Mouse (Mus musculus) olfactory bulb, adult 2 months (tissue): ENCODE data around the gene Gsx2. TPM values are rescaled to one million over a fixed set of nuclear protein-coding genes. Genes with fewer than 3 reads are reported as not detected.

Source experiments
- H3K27ac ChIP-seq: fragments of 200-500 bp; 2 replicates; pipeline ENCODE4 v1.5.1; 2012; ENCODE audit warnings: low read depth, low read length; ENCODE audit not compliant: insufficient read depth
- H3K4me1 ChIP-seq: fragments of 200-500 bp; 2 replicates; pipeline ENCODE4 v1.6.1; 2012; ENCODE audit warnings: low read length; ENCODE audit not compliant: control insufficient read depth, insufficient read depth
- H3K4me3 ChIP-seq: fragments of 200-500 bp; 2 replicates; pipeline ENCODE4 v1.5.1; 2012; ENCODE audit warnings: mild to moderate bottlenecking, low read depth, low read length, moderate library complexity; ENCODE audit not compliant: insufficient read depth
- CTCF ChIP-seq: fragments of 200-500 bp; IDR thresholded peaks from 2 replicates; pipeline ENCODE4 v1.5.1; 2012; ENCODE audit warnings: low read depth, mild to moderate bottlenecking, low read length, moderate library complexity; ENCODE audit not compliant: insufficient read depth
- POLR2A ChIP-seq: fragments of 200-500 bp; IDR thresholded peaks from 2 replicates; pipeline ENCODE4 v1.6.1; 2012; ENCODE audit warnings: mild to moderate bottlenecking, low read depth, low read length, moderate library complexity; ENCODE audit not compliant: insufficient read depth
- WGBS: fragments of 180-500 bp; shearing (Covaris S2); methylation state at CpG from one replicate; pipeline ENCODE4 v1.1.7; 2018; 5-methylcytosine and 5-hydroxymethylcytosine counted together
- polyA plus RNA-seq: library from polyadenylated mRNA; stranded (reverse); fragments of >200 nt; gene quantifications from 2 replicates; pipeline ENCODE4 v1.2.4, GENCODE M21; 2012; ENCODE audit warnings: low replicate concordance; ENCODE audit not compliant: missing spikeins, insufficient read depth, insufficient read length

The Gsx2 gene
- polyA plus RNA-seq, 1 experiment, result not detected

- Histone ChIP-seq H3K27ac (no peak overlapping the region), H3K4me1 (no peaks in the 10 kb centered on the region; the same call in 1 of the 2 replicates), H3K4me3 (no peak overlapping the region)
- no peak for TF ChIP-seq POLR2A
- 14% methylated on average over 17 of the region's 17 CpGs for WGBS
Observed at GRCm38 (mm10) chr5:75085521-75085875, 10.1 kb downstream of the Gsx2 start.

- Histone ChIP-seq H3K27ac (no peak overlapping the region), H3K4me3 (no peak overlapping the region), H3K4me1 (no peaks in the 10 kb centered on the region; the same call in 1 of the 2 replicates)
- TF ChIP-seq CTCF (no peak), POLR2A (no peak)
- WGBS, result 72% methylated on average over 4 of the region's 4 CpGs
Observed at GRCm38 (mm10) chr5:75085906-75086305, 10.5 kb downstream of the Gsx2 start.

GRCm38 (mm10) chr5:75106511-75106910 lies 31.1 kb downstream of the Gsx2 start:
- no peak for TF ChIP-seq POLR2A
- no peak for TF ChIP-seq CTCF
- H3K27ac ChIP-seq, result no peak overlapping the region
- no peak overlapping the region for H3K4me3 ChIP-seq
- WGBS, result 84% methylated on average over 3 of the region's 3 CpGs
- H3K4me1 ChIP-seq, result no peaks in the 10 kb centered on the region

GRCm38 (mm10) chr5:75109368-75109767 lies 34.0 kb downstream of the Gsx2 start:
- WGBS, result 78% methylated on average over 5 of the region's 5 CpGs

GRCm38 (mm10) chr5:75111781-75112180 lies 36.4 kb downstream of the Gsx2 start:
- 76% methylated on average over 5 of the region's 5 CpGs for WGBS
- H3K4me3 ChIP-seq, result no peak overlapping the region
- TF ChIP-seq POLR2A (no peak), CTCF (no peak)
- peaks cover 3% of the 10 kb centered on the region; the same call in 1 of the 2 replicates for H3K4me1 ChIP-seq
- no peak overlapping the region for H3K27ac ChIP-seq

More at GRCm38 (mm10) chr5:75109368-75109767, 34.0 kb downstream of the Gsx2 start:
- Histone ChIP-seq H3K27ac (no peak overlapping the region), H3K4me1 (no peaks in the 10 kb centered on the region), H3K4me3 (no peak overlapping the region)
- TF ChIP-seq POLR2A (no peak), CTCF (no peak)

GRCm38 (mm10) chr5:75118840-75119239 lies 43.4 kb downstream of the Gsx2 start:
- Histone ChIP-seq H3K27ac (no peak overlapping the region), H3K4me1 (peaks cover 3% of the 10 kb centered on the region; the same call in 1 of the 2 replicates), H3K4me3 (no peak overlapping the region)
- TF ChIP-seq POLR2A (no peak), CTCF (no peak)
- 71% methylated on average over 7 of the region's 7 CpGs for WGBS

GRCm38 (mm10) chr5:75121646-75122045 lies 46.2 kb downstream of the Gsx2 start:
- WGBS, result 40% methylated on average over 5 of the region's 5 CpGs
- TF ChIP-seq POLR2A, result no peak
- TF ChIP-seq CTCF, result no peak
- no peak overlapping the region for H3K4me3 ChIP-seq
- no peaks in the 10 kb centered on the region for H3K4me1 ChIP-seq
- H3K27ac ChIP-seq, result no peak overlapping the region

Other genes with a start within 250 kb of the Gsx2 start
- gene Chic2, start 30.8 kb upstream of the Gsx2 start, polyA plus RNA-seq, result 415 TPM in 1 of 2 replicates, not detected in the other
- gene Pdgfra, start 76.7 kb downstream of the Gsx2 start, polyA plus RNA-seq, result not detected in 2 replicates